In the genomic region with DNA sequence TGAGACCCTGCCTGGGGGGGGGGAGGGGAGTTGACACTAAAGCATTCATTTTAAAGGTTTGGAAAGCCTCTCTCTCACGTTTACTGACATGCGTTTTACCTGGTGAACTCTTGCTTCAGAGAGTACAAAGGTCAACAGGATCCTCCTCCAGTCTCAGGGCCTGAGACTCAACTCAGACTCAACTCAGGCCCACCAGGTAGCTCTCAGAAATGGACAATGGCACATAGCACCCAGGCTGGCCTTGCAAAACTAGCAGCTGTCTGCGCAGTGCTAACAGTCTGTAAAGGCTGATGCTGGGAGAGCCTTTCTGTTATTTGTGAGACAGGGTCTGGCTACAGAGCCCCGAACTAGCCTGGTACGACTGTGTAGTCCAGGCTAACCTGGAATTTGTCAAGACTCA, we compare ENCODE assay signal across 7 mouse cellular contexts. TPM values are rescaled to one million over a fixed set of nuclear protein-coding genes. Genes with fewer than 3 reads are reported as not detected.
A peak's percentile ranks its signal among the peaks of the same experiment; 100 is the strongest.
DNase-seq lines count a peak whose midpoint lies in the region; ATAC-seq and TF ChIP-seq lines count a peak whose summit lies in the region.

No protein-coding gene starts in this region.

- no peaks in the 10 kb centered on the region for H3K9me3 ChIP-seq in lung, embryonic 16.5 days (ENCODE audit: control insufficient read depth, low read length)
- H3K9me3 ChIP-seq in forebrain, embryonic 14.5 days (replicated peaks; ENCODE audit: control insufficient read depth, low read length) = no peaks in the 10 kb centered on the region
- no peaks in the 10 kb centered on the region for H3K9me3 ChIP-seq in limb, embryonic 13.5 days
- H3K9me3 ChIP-seq in stomach, postnatal 0 days (ENCODE audit: control insufficient read depth, low read length) = no peaks in the 10 kb centered on the region

- H3K4me2 ChIP-seq in lung, embryonic 16.5 days (ENCODE audit: low read depth, low read length) = peak overlapping the region; percentile 83
- H3K4me2 ChIP-seq in forebrain, embryonic 14.5 days (ENCODE audit: low read length) = peak overlapping the region; percentile 9; the same call in 1 of the 2 replicates
- H3K4me2 ChIP-seq in limb, embryonic 13.5 days (replicated peaks) = peak overlapping the region; percentile 75
- H3K4me2 ChIP-seq in stomach, postnatal 0 days (replicated peaks; ENCODE audit: low read depth) = peak overlapping the region; percentile 92

- no peak for TF ChIP-seq EP300 in stomach, postnatal 0 days (optimal IDR thresholded peaks at IDR 0.05)

- no peaks in the 10 kb centered on the region for H3K27me3 ChIP-seq in lung, embryonic 16.5 days (ENCODE audit: control insufficient read depth, insufficient read depth, low read depth, low read length)
- H3K27me3 ChIP-seq in forebrain, embryonic 14.5 days (replicated peaks; ENCODE audit: control insufficient read depth, insufficient read depth, low read length) = no peaks in the 10 kb centered on the region; the same call in 1 of the 2 replicates
- no peaks in the 10 kb centered on the region for H3K27me3 ChIP-seq in limb, embryonic 13.5 days
- no peaks in the 10 kb centered on the region for H3K27me3 ChIP-seq in stomach, postnatal 0 days (ENCODE audit: control insufficient read depth, insufficient read depth, low read length)

- TF ChIP-seq CTCF in stomach, postnatal 0 days (IDR thresholded peaks at IDR 0.05; ENCODE audit: low read depth) = no peak

- ATAC-seq in lung, embryonic 16.5 days (ENCODE audit: low read depth) = no peak
- ATAC-seq in forebrain, embryonic 14.5 days = no peak
- ATAC-seq in limb, embryonic 13.5 days (ENCODE audit: low FRiP score, low read depth) = no peak
- ATAC-seq in stomach, postnatal 0 days (ENCODE audit: low FRiP score, low TSS enrichment) = no peak

- WGBS in lung, embryonic 16.5 days = 73% methylated on average over 5 of the region's 5 CpGs
- 59% methylated on average over 5 of the region's 5 CpGs for WGBS in forebrain, embryonic 14.5 days
- WGBS in limb, embryonic 13.5 days = 61% methylated on average over 5 of the region's 5 CpGs
- 64% methylated on average over 5 of the region's 5 CpGs for WGBS in stomach, postnatal 0 days

- H3K4me3 ChIP-seq in lung, embryonic 16.5 days (ENCODE audit: low read length) = peak overlapping the region; percentile 89
- H3K4me3 ChIP-seq in forebrain, embryonic 14.5 days (ENCODE audit: low read depth, low read length) = no peak overlapping the region; the same call in 1 of the 2 replicates
- peak overlapping the region; percentile 86 for H3K4me3 ChIP-seq in limb, embryonic 13.5 days
- peak overlapping the region; percentile 79 for H3K4me3 ChIP-seq in stomach, postnatal 0 days (ENCODE audit: low read depth, low read length)

- no peak overlapping the region for H3K27ac ChIP-seq in lung, embryonic 16.5 days (ENCODE audit: low read length)
- no peak overlapping the region for H3K27ac ChIP-seq in forebrain, embryonic 14.5 days (ENCODE audit: low read depth, low read length)
- H3K27ac ChIP-seq in limb, embryonic 13.5 days = no peak overlapping the region
- peak overlapping the region; percentile 25 for H3K27ac ChIP-seq in stomach, postnatal 0 days (replicated peaks)

- no peak for DNase-seq in lung, postnatal 14 days
- no peak for DNase-seq in forebrain, embryonic 14.5 days (ENCODE audit: low spot score)
- DNase-seq in stomach, postnatal 0 days (ENCODE audit: low spot score) = no peak
- DNase-seq in retina, postnatal 1 day = no peak
- DNase-seq in ovary, postnatal 10 days (ENCODE audit: low spot score) = no peak

- H3K9ac ChIP-seq in lung, embryonic 16.5 days (ENCODE audit: low read length) = peak overlapping the region; percentile 96
- H3K9ac ChIP-seq in forebrain, embryonic 14.5 days (ENCODE audit: low read length) = 0 out of 2 replicates have a peak overlapping the region, but pooled peaks have one; percentile 8
- H3K9ac ChIP-seq in limb, embryonic 13.5 days = peak overlapping the region; percentile 89
- H3K9ac ChIP-seq in stomach, postnatal 0 days (ENCODE audit: low read length) = 0 out of 2 replicates have a peak overlapping the region, but pooled peaks have one; percentile 32

- H3K36me3 ChIP-seq in lung, embryonic 16.5 days (ENCODE audit: control insufficient read depth, insufficient read depth, low read length) = no peaks in the 10 kb centered on the region
- no peaks in the 10 kb centered on the region for H3K36me3 ChIP-seq in forebrain, embryonic 14.5 days (ENCODE audit: control insufficient read depth, insufficient read depth, low read length)
- H3K36me3 ChIP-seq in limb, embryonic 13.5 days = peaks cover 11% of the 10 kb centered on the region; the same call in 1 of the 2 replicates
- no peaks in the 10 kb centered on the region for H3K36me3 ChIP-seq in stomach, postnatal 0 days (ENCODE audit: control insufficient read depth, insufficient read depth, low read length)

- peaks cover 21% of the 10 kb centered on the region for H3K4me1 ChIP-seq in lung, embryonic 16.5 days (replicated peaks; ENCODE audit: control insufficient read depth, insufficient read depth, low read length)
- peaks cover 11% of the 10 kb centered on the region; the same call in 1 of the 2 replicates for H3K4me1 ChIP-seq in forebrain, embryonic 14.5 days (ENCODE audit: control insufficient read depth, insufficient read depth, low read length)
- peaks cover 48% of the 10 kb centered on the region for H3K4me1 ChIP-seq in limb, embryonic 13.5 days
- 0 out of 2 replicates have a peak, but pooled peaks cover 3% of the 10 kb centered on the region for H3K4me1 ChIP-seq in stomach, postnatal 0 days (replicated peaks; ENCODE audit: control insufficient read depth, insufficient read depth)

RNA-seq across cellular contexts. Expression of a gene that starts 1.3 kb away (rescaled TPM):
- polyA plus RNA-seq in lung, embryonic 16.5 days (2015; fragmentation: Nextera tagmentation; extraction: Ambion mirVana) = 131 and 135 TPM in 2 replicates
- polyA plus RNA-seq in forebrain, embryonic 14.5 days (2014; fragmentation: Nextera tagmentation; extraction: Ambion mirVana) = 84.9 and 89.1 TPM in 2 replicates
- polyA plus RNA-seq in limb, embryonic 13.5 days (2015; fragmentation: Nextera tagmentation; extraction: Ambion mirVana) = 133 and 134 TPM in 2 replicates
- polyA plus RNA-seq in stomach, postnatal 0 days (2015; fragmentation: Nextera tagmentation; extraction: Ambion mirVana) = 113 TPM in 2 replicates

RNA-seq across cellular contexts. Expression of a gene that starts 32.6 kb away (rescaled TPM):
- 0.06 and 0.14 TPM in 2 replicates for polyA plus RNA-seq in lung, embryonic 16.5 days (2015; fragmentation: Nextera tagmentation; extraction: Ambion mirVana)
- 2.4 and 4.9 TPM in 2 replicates for polyA plus RNA-seq in forebrain, embryonic 14.5 days (2014; fragmentation: Nextera tagmentation; extraction: Ambion mirVana)
- polyA plus RNA-seq in limb, embryonic 13.5 days (2015; fragmentation: Nextera tagmentation; extraction: Ambion mirVana) = 0.45 and 0.46 TPM in 2 replicates
- 0.13 and 0.17 TPM in 2 replicates for polyA plus RNA-seq in stomach, postnatal 0 days (2015; fragmentation: Nextera tagmentation; extraction: Ambion mirVana)

Comparison
In these comparisons a context has a peak if more than half of its experiments do, and no peak if none do; other contexts are left out.
1. H3K4me2 ChIP-seq: peak in every context shown above with its lines; median percentile 92 in stomach, postnatal 0 days; 83 in lung, embryonic 16.5 days; 75 in limb, embryonic 13.5 days; 9 in forebrain, embryonic 14.5 days.
2. H3K9ac ChIP-seq: peak in every context shown above with its lines; median percentile 96 in lung, embryonic 16.5 days; 89 in limb, embryonic 13.5 days; 32 in stomach, postnatal 0 days; 8 in forebrain, embryonic 14.5 days.